Mouse (Mus musculus) cortical plate, adult 2 months (tissue): ENCODE results near the gene Adk.

Experiments
- CTCF ChIP-seq: fragments of 200-500 bp; IDR thresholded peaks from 2 replicates; pipeline ENCODE4 v1.5.1; 2011; ENCODE audit warnings: mild to moderate bottlenecking, control low read depth, low read length; ENCODE audit not compliant: insufficient read depth; ENCODE audit errors: extremely low read depth
- POLR2A ChIP-seq: fragments of 200-500 bp; IDR thresholded peaks from 2 replicates; pipeline ENCODE4 v1.6.1; 2011; ENCODE audit warnings: mild to moderate bottlenecking, low read length, control low read depth; ENCODE audit not compliant: insufficient read depth; ENCODE audit errors: extremely low read depth

DNA sequence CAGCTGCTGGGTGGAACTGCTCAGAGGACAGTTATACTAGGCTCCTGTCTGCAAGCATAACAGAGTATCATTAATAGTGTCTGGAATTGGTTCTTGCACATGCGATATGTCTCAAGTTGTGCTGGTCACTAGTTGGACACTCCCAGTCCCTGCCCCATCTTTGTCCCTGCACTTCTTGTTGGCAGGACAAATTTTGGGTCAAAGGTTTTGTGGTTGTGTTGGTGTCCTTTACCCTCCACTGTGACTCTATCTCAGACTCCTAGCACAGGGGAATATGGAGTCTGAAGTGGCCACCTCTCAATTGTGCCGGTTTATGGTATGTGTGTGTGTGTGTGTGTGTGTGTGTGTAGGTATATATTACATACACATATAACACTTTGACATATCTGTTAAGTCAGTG, 225.9 kb downstream of the Adk start:
- TF ChIP-seq CTCF (no peak), POLR2A (no peak)
